Mouse (Mus musculus): ENCODE data around the gene Fosl2. TPM values are rescaled to one million over a fixed set of nuclear protein-coding genes. Genes with fewer than 3 reads are reported as not detected.

Gene Fosl2
- 1 to 10 TPM; 1.5 to 1.9 TPM for polyA plus RNA-seq (2017; shearing (Covaris generic))

DNA sequence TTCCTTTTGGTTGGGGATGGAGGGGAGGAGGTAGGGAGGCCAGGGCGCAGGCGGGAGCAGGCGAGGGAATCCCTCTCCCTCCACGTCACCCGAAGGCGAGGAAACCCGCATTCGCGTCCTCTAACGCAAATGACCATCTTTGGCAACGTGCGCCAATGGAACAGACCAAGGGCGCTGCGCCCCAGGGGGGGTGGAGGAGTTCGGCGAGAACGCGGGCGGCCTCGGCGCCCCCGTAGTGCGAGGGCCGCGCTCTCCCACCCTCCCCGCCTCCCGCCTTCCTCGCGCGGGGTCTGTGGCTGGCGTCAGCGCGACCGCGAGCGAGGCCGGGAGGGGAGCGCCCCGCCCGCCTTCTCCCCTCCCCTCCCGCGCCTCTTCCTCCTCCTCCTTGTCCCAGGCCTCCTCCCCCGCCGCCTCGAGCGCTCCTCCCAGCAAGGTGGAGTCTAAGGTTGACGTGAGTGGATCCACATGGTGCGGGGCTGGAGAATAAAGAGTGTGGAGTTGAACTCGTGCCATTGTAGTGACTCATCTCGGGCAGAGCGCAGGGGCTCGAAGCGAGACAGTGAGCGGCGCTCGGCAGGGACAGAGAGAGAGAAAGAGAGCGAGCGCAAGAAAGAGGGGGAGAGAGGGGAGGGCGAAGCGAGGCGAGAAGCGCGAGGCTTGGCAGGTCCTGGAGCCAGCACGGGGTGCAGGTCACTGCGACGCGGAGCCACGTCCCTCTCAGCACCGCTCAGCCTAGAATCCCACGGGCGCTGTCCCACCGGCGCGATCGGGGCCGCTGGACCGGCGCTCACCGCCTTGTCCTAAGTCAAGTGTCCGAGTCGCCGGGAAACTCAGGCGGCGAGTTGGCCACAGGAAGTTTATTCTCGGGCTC is at the start of gene Fosl2:
Gene Fosl2, plus strand, starts transcription at position 466 of the 871 bp plus-strand sequence.
- ATAC-seq, result peak; percentile 72

DNA sequence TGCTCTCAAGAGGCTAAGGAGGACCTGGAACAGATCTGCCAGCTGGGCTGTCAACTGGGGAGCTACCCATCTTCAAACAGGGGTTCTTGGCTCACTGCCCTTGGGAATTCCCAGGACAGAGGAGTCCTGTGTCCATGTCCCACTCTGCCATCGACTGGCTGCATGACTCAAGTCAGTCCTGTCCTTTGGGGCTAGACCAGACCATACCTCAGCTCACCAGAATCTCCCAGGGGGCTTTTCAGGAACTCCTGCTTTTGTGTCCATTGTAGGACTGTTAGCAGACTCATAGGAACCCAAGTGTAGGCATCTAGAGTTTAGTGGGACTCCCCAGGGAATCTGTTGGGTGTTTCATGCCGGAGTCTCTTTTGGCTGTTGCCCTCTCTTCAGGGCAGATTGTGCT is 49.6 kb upstream of the Fosl2 start:
- no peak for ATAC-seq

DNA sequence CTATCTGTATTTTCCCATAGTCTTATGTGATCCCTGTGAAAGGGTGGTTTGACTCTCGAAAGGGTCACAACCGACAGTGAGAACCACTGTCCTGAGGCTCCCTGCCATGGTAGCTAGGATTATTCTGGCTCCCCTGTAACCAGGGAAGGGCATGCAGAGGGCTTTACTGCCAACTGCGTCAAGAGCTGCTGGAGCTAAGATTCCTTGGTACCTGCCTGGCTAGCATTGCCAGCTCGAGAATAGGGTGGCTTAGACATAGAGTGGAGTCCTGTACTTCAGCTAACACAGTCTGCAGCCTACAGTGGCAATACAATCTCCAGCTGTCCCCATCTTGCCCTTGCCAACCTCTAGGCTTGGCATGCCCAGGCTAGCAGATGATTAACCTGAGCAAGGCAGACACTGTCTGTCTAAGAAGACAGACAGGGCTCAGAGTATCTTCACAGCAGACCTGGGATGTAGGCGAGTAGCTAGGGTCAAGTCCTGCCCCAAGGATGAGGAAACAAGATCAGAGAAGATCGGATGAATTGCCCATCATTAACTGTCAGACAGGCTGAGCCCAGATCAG is 49.0 kb upstream of the Fosl2 start:
- no peak for ATAC-seq

DNA sequence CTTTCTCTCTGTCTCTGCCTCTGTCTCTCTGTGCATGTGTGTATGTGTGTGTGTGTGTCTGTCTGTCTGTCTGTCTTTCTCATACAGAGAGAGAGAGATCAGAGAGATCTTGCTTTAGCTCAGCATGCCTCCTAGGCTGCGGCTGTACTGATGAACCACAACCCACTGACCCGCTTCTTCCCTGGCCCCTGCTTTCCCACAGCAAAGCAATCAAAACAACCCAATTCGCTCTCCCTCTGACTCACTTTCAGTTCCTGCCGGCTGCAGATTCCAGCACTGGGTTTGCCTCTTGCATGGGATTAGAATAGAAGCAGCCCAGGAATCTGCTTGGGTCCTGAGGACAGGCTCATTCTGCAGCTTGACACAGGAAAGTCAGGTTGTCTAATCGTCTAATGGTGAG is 46.1 kb upstream of the Fosl2 start:
- ATAC-seq, result no peak

DNA sequence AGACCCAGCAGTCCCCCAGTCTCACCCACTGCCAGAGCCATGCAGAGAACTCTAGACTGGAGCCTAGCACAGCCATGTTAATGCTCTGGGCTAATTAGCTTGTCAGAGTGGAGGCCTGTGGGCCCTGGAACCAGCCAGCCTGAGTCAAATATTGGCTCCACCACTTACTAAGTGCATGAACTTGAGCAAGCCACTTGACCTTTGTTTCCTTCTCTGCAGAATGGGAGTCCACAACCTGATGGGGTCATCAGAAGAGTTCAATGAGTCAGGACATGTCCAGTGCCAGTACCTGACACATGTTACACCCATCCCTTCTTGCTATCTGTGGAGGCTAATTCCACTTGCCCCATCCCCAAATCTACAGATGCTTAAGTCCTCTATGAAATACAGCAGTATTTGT is 43.3 kb upstream of the Fosl2 start:
- no peak for ATAC-seq

DNA sequence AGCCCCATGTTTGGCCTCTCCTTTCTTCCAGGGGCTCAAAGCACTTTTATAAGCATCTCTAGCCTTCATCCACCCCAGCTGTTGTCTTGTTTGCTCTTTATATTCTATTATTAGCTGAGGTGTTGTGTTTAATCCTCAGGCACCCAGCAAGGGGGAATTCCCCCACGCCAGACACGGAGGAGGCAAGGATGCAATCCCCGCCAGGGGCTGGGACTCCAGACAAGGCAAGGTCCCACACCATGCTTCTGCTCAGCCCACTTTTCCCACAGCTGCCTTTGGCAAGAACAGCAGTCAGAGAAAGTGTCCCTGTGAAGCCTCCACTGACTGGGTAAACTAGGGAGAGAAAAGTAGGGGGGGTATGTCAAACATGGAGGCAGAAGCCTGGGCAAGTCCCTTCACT is 36.9 kb upstream of the Fosl2 start:
- ATAC-seq, result no peak

DNA sequence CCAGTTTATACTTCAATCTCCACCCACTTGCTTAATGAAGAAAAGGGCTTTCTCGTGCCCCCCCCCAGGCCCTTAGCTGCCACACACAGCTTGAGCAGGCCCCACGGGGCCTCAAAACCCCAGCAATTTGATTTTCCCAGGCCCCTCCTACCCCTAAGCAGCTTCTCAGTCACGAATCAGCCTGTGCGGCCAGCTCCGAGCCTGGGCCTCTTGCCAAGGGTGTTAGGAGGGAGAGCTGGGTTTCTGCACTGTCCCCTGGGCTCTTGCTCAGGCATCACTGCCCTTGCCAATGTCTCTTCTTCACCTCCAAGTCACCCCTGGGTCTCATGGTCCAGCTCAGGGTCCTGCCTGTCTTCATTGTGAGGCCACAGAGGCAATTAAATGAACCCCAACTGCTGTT is 33.1 kb upstream of the Fosl2 start:
- ATAC-seq, result no peak

DNA sequence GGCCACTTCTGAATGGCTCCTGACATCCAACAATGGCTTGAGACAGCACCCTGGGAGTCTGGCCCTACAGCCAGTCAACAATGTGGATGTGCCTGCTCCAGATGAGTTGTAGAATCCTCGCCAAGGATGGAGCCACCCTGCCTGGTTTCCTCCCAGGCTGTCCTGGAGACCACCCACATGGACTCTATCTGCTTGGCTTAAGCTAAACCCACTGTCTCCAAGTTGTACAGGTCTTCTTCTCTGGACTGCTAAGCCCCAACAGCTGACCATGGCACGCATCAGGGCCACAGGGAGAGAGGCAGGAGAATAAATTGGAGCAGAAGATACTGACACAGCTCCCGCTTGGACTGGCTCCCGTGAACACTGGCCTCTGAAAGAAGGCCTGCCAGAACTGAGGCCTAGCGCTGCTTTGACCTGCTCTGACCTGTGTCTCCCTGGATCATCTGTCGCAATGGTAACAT is 32.6 kb upstream of the Fosl2 start:
- ATAC-seq, result no peak

DNA sequence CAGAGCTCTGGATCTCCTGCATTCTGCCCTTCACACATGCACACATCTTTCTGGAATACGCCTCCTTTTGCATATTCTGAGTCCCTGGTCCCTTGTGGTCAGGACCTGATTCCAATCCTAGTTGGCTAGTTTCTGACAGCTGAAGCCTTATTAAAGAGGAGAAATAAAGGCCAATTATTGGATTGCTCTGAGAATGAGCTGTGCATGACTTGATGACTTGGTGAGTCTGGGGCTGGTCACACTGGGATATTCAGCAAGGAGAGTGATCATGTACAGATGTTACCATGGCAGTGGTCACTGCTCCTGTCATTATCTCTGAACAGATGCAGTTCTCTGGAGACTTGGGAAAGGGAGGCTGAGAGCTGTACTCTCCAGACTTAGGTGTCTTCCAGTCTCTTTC is 32.1 kb upstream of the Fosl2 start:
- ATAC-seq, result no peak

DNA sequence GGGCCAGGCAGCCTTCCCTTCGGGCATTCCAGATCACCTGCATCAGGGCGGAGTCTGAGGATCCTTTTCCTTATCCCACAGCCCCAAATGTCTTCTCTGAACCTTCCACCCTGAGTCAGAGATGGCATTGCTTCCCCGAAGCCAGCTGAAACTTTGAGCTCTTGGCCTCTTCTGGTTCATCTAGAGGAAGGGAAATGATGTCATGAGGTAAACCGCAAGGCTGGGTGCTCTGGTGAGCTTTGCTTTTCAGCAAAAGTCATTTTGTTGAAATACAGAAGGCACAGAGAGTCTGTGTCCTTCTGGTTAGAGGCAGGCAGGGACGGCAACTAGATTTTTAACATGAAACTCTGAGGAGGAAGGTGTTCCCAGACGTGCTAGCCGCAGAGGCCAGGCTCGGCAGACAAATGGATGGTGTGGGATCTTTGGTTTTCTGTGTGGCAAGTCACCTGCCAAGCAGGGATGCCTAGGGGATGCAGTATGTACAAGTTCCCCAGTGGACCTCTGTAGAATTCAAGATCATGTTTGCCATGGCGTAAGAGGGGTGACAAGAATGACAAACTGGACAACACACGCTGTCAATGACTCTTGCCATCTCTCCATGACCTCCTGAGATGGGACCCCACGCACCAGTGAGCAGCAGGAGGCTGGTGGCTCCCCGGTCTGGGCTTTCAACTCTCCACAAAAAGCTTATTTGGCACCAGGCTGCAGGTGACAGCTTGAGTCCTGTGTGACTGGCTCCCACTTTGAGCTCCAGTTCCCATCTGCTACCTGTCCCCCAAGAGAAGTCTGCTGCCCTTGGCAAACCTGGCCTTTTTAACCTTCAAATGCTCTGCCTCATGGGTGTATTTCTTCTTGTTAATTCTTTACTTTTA is 31.2 kb upstream of the Fosl2 start:
- ATAC-seq, result peak; percentile 99

DNA sequence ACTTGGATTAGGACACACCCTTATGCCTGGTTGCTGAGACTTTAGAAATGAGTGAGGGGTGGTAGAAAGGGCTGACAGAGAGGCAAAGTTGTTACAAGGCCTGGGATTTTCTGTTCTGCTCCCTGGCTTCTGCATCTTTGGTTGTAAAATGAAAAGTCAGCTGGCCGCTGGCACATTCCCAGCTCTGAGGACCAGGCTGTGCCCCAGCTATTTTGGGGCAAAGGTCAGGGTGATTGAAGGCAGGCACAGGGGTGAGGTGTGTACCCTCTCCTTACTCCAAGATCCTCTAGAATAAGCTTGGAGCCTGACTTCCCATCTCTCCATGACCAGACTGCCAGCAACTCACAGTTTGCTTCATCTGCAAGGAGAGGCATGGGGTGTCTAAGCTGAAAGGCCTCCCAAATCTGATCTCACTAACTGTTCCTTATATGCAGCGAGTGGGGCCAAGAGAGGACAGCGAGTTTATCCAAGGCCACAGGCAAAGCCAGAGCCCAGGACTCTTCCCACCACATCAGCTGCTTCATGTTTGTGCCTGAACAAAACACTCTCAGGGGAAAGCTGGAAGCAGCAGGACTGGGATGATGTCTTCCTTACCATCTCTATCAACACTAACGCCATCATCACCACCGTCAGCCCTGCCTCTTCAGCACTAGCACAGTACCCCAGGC is 29.0 kb upstream of the Fosl2 start:
- no peak for ATAC-seq

DNA sequence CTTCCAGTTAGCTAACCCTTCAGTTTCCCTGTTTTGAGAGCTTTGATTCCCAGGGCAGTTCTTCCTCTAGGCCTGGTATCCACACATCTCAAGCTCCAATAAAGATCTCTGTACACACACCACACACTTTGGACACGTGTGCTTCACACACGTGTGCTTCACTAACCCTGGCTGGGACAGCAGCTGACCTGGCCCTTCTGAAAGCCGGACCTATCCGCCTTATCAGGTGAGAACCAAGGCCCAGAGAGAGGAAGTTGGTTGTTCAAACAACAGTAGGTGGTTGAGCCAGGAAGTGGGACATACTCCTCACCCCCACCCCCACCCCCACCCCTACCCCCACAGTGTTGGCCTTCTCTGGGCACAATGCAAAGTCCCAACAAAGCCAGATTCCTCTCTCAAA is 24.9 kb upstream of the Fosl2 start:
- no peak for ATAC-seq

DNA sequence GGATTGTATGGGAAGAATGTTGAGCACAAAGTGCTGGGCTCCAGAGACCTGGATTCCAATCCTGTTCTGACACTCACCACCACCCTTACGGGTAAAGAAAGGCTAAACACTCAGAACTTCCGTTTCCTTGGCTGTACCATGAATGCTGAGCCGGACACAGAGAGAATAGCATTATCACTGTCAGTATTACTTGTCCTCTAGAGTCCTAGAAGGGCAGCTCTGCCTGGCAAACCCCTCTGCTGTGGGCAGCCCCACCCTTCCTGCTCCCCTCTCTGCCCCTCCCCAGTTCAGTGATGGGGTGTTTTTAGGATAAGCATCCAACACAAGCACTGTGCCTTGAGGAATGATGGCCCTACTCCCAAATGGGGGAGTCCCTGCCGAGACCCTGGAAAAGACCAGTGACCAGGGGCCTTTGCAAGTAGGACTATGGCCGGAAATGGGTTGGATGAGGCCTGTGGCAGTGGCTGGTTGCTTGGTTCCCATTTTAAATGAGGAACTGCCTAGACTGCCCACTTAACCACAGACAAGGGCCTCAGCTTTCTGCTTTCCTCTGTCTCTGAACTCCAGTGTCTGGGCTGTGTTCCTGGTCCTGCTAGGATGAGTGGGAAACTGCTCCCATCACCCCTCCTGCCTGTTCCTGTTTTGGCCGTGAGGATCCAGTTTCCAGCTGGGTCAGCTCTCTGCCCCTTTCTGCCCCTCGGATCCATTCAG is 23.2 kb upstream of the Fosl2 start:
- no peak for ATAC-seq

DNA sequence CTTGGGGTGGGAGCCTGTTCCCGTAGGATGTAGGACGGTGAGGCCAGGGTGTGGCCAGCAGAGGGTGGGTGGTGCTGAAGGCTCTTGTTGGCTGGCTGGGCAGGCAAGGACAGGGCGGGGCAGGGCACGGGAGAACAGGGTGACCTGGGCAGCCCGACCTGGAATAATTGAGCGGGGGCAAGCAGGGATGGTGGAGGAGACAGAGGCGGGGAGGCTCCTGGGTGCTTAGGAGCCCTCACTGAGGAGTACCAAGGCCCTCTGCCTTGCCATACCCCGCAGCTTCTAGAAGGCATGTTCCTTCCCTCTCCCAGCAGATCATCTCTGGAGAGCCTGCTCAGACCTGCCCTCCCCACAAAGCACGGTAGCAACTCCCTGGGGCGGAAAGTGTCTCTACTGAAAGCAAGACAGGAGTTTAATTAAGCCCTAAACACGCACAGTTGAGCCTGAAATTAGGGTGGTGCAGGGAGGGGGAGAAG is 14.7 kb upstream of the Fosl2 start:
- no peak for ATAC-seq

DNA sequence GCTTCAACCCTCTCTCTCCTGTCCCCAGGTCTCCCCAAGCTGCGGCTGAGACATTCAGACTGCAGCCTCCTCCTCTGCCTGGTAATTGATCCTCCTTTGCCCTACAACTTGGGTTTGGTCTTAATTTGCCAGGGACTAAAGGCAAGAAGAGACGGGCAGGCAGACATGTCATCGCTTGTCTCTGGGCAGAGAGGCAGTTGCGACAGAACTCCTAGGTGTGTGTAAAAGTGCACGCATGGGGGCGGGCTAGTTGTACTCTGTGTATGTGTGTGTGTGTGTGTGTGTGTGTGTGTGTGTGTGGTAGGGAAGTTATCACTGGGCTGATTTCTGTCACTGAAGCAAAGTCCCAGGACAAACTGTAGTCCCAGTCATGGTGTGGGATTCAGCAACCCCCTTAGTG is 13.7 kb upstream of the Fosl2 start:
- ATAC-seq, result no peak

DNA sequence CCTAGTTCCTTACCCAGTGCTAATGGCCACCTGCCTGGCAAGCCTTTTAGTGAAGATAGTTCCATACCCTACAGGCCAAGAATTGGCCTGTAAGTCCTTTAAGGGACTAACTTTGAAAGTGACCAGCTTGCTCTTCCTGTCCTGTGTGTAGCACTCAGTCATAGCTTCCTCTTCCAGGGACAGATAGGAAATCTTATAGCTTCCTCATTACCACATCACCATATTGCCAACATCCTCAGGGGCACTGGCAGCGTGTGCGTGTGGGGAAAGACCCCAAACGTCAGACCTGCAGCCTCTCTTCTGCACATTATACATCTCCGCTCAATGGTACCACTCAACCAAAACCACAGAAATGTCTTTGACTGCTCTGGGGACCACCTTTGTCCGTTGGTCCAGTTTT is 13.2 kb upstream of the Fosl2 start:
- ATAC-seq, result no peak

DNA sequence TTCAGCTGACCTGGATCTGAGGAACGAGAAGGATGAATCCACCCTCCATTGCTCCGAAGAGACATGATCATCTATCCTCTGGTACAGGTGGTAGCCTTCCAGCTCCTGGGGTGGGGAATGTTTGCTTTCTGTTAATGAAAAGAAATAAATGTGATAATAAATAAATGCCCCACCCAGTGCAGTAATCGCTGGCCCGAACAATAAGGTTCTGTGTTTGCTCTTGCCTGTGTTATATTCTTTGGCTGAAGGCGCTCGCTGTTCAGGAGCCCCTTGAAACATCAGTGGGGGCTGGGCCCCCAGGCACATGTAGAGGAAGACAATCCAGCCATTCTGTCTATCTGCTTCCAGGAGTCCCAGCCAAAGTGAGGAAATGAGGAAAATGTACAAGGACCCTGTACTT is 10.6 kb upstream of the Fosl2 start:
- no peak for ATAC-seq

DNA sequence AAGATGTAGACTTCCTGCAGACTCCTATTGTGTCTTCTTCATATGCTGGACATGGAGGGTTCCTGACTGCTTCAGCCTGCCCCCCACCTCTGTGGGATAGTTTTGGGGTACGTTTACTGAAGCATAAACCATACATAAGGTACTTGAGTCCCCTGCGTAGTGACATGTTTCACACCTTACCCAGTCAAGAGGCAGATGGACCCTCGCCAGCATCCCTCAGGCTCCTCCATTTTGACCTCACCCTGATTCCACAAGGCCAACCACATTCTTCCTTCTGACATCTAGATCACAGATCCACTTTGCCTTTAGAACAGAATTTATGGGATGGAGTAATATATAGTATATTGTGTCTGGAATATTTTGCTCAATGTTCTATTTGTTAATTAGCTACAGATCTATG is 8.4 kb upstream of the Fosl2 start:
- ATAC-seq, result no peak

DNA sequence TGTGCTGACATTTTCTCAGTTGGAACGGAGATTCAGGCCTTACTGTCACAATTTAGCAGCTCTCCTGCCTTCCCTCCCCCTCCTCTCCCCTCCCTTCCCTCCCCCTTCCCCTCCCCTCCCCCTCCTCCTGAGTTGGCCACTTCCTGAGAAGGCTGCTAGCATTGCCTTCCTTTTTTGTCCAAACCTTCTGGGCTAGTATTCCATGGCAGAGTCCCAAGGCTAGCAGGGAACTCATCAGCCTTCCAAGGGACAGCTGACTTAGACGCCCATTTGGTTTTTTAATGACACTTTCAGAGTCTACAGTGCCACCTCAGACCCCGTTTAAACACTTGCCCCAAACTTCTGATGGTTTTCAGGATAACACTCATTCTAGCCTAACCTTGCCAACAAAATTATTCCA is 7.7 kb upstream of the Fosl2 start:
- ATAC-seq, result no peak

DNA sequence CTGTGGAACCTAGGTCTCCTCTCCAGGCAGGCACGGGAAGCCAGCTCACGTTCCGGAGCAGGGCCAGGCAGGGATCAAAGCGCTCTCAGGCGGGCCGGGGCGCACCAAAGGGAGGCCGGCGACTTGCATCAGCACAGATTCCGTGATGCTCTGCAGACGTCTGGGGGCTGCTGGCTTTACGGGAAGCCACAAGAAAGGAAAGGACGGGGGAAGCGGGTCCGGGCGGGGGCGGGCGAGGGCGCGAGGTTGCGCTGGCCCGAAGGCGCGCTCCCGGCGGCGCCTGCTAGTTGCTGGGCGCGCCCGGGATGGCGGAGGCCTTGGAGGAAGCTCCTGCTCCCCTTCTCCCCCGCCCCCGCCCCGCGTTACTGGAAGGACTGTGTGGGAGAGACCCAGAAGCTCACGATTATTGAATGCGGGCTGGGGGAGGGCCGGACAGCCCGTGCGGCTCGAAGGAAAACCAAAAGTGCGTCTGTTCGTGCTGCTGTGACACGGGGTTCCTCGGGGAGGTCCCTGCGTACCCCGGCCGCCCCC is 2.6 kb upstream of the Fosl2 start:
- ATAC-seq, result peak; percentile 10

DNA sequence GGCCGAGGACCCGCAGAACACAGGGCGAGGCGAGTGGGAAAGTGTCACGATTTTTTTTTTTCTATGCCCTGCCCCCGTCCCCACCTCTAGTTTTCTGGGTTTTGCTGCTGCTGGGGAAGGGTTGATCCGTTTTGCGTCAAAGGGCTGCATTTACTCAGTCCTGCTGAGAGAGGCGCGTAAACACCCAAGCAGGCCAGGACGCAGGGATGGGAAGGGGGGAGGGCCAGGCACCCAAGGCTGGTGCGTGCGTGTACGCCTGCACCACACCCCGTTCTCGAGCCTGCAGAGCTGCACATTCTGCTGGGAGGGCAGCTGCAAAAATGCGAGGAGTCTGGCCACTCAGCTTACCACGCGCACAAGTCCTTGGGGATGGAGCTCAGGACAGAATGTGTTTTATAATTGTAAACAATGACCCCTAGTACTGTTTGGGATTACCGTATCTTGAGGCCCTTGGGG is 2.0 kb upstream of the Fosl2 start:
- ATAC-seq, result peak; percentile 12

Measured in CD4-positive, CD25-positive, alpha-beta regulatory T cell, adult 4 months (primary cell).